Mouse (Mus musculus) kidney, embryonic 16.5 days (tissue): ENCODE results near the gene Etl4. TPM values are rescaled to one million over a fixed set of nuclear protein-coding genes. Genes with fewer than 3 reads are reported as not detected.
A peak's percentile ranks its signal among the peaks of the same experiment; 100 is the strongest.
"Not testable (repeated sequence)": the region's sequence is repeated elsewhere in the genome, so short reads cannot be mapped to it uniquely, and the experiment has no call there.

Source experiments
- ATAC-seq: fragments of 200-750 bp; cut with Nextera tagmentation; 2 replicates; pipeline ENCODE4 v1.8.0; 2017; ENCODE audit warnings: moderate TSS enrichment; ENCODE audit not compliant: low FRiP score, low TSS enrichment
- H3K27ac ChIP-seq: fragments of 300-500 bp; sonication (generic); 2 replicates; pipeline ENCODE4 v1.5.1; 2014; ENCODE audit warnings: low read length
- H3K27me3 ChIP-seq: fragments of 300-500 bp; sonication (generic); 2 replicates; pipeline ENCODE4 v1.6.1; 2014; ENCODE audit warnings: low read length, control low read depth, mixed read lengths; ENCODE audit not compliant: insufficient read depth
- H3K36me3 ChIP-seq: fragments of 300-500 bp; sonication (generic); 2 replicates; pipeline ENCODE4 v1.6.1; 2014; ENCODE audit warnings: low read length, control low read depth, mixed read lengths; ENCODE audit not compliant: insufficient read depth
- H3K4me1 ChIP-seq: fragments of 300-500 bp; sonication (generic); 2 replicates; pipeline ENCODE4 v1.6.1; 2014; ENCODE audit warnings: low read length, control low read depth, mixed read lengths; ENCODE audit not compliant: insufficient read depth
- H3K4me2 ChIP-seq: fragments of 300-500 bp; sonication (generic); replicated peaks from 2 replicates; pipeline ENCODE4 v1.6.1; 2014; ENCODE audit warnings: low read depth, low read length
- H3K4me3 ChIP-seq: fragments of 300-500 bp; sonication (generic); 2 replicates; pipeline ENCODE4 v1.5.1; 2014; ENCODE audit warnings: mild to moderate bottlenecking, low read length
- H3K9ac ChIP-seq: fragments of 300-500 bp; sonication (generic); replicated peaks from 2 replicates; pipeline ENCODE4 v1.6.1; 2014; ENCODE audit warnings: low read length
- H3K9me3 ChIP-seq: fragments of 300-500 bp; sonication (generic); 2 replicates; pipeline ENCODE4 v1.6.1; 2016; ENCODE audit warnings: low read length, control low read depth
- WGBS: fragments of 180-500 bp; shearing (Covaris S2); extraction: QIAGEN DNeasy Blood & Tissue Kit; methylation state at CpG from one replicate; pipeline ENCODE4 v1.1.7; 2014; 5-methylcytosine and 5-hydroxymethylcytosine counted together
- polyA plus RNA-seq: library from polyadenylated mRNA; unstranded; fragments of >200 nt; fragmentation: Nextera tagmentation; extraction: Ambion mirVana; gene quantifications from 2 replicates; pipeline ENCODE4 v1.2.1, GENCODE M21; 2015

Gene Etl4
- polyA plus RNA-seq, 1 experiment from 2014 or later, result 56.8 TPM

DNA sequence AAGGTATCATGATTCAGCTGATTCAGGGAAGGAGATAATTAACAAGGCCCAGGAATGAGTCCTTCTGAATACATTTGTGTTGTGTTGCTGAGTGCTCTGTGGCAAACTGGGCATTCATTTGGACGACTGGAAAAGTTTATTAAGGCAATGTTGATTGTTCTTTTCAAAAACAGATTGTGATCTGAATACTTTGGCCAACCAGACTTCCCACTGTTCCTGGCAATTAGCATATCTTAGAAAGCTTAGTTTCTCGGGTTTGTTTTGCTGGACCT, 745.7 kb downstream of the Etl4 start:
- H3K4me1 ChIP-seq, result peaks cover 14% of the 10 kb centered on the region; the same call in 1 of the 2 replicates
- no peaks in the 10 kb centered on the region for H3K27me3 ChIP-seq
- no peak overlapping the region for H3K4me2 ChIP-seq
- H3K36me3 ChIP-seq, result no peaks in the 10 kb centered on the region
- H3K4me3 ChIP-seq, result no peak overlapping the region
- H3K9ac ChIP-seq, result no peak overlapping the region
- 29% methylated on average over 2 of the region's 2 CpGs for WGBS
- ATAC-seq, result no peak
- H3K27ac ChIP-seq, result no peak overlapping the region; the same call in 1 of the 2 replicates
- no peaks in the 10 kb centered on the region for H3K9me3 ChIP-seq

DNA sequence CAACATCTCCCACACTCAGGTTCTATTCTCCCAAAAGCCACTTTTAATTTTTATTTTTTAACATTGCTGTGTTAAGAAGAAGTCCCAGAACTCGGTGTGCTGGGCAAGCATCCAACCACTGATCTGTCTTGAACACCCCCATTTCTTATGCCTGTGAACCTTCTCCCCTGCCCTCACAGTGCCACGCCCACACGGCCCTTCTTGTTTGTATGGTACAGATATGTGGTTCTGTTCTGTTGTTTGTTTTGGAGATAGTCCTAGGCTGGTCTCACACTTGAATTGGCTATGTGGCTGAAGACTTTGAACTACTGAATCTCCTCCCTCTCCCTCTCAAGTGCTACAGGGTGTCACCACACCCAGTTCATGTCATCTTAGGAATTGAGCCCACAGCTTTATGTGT, 748.3 kb downstream of the Etl4 start:
- no peak overlapping the region for H3K9ac ChIP-seq
- ATAC-seq, result no peak
- 72% methylated on average over 3 of the region's 3 CpGs for WGBS
- H3K4me1 ChIP-seq, result peaks cover 14% of the 10 kb centered on the region; the same call in 1 of the 2 replicates
- H3K9me3 ChIP-seq, result no peaks in the 10 kb centered on the region
- H3K4me3 ChIP-seq, result no peak overlapping the region
- H3K4me2 ChIP-seq, result no peak overlapping the region
- H3K36me3 ChIP-seq, result peaks cover 10% of the 10 kb centered on the region
- no peaks in the 10 kb centered on the region for H3K27me3 ChIP-seq
- H3K27ac ChIP-seq, result no peak overlapping the region

DNA sequence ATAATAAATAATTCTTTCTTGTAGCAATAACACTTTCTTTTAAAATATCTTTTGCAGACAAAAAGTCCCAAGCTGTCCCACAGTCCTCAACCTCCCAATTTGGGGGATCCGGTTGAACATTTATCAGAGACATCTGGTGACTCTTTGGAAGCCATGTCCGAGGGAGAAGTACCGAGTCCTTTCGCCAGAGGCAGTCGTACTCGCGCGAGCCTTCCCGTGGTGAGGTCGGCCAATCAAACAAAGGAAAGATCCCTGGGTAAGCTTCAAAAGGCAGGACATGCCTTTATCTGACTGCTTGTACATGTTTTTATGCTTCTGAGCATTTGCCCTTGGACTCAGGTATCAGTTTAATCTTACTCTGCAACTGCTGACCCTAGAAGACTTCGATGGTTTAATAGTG, 752.3 kb downstream of the Etl4 start:
- no peak overlapping the region for H3K27ac ChIP-seq
- no peak for ATAC-seq
- H3K4me3 ChIP-seq, result no peak overlapping the region
- H3K4me1 ChIP-seq, result peaks cover 7% of the 10 kb centered on the region; the same call in 1 of the 2 replicates
- H3K9ac ChIP-seq, result no peak overlapping the region
- no peaks in the 10 kb centered on the region for H3K27me3 ChIP-seq
- H3K4me2 ChIP-seq, result no peak overlapping the region
- H3K9me3 ChIP-seq, result no peaks in the 10 kb centered on the region
- peaks cover 11% of the 10 kb centered on the region for H3K36me3 ChIP-seq
- 90% methylated on average over 11 of the region's 11 CpGs for WGBS

DNA sequence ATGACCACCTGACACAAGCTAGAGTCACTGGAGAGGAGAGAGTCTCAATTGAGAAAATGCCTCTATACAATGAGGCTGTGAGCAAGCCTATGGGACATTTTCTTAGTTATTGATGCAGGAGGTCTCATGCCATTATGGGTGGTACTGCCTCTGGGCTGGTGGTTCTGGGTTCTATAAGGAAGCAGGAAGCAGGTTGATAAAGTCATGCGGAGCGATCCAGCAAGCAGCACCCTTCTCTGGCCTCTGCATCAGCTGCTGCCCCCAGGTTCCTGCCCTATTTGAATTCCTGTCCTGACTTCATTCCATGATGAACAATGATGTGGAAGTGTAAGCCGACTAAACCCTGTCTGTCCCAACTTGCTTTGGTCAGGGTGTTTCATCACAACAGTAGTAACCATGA, 753.1 kb downstream of the Etl4 start:
- peaks cover 7% of the 10 kb centered on the region; the same call in 1 of the 2 replicates for H3K4me1 ChIP-seq
- no peak overlapping the region for H3K27ac ChIP-seq
- no peak overlapping the region for H3K9ac ChIP-seq
- H3K4me3 ChIP-seq, result no peak overlapping the region
- WGBS, result 84% methylated on average over 3 of the region's 3 CpGs
- H3K9me3 ChIP-seq, result no peaks in the 10 kb centered on the region
- no peak overlapping the region for H3K4me2 ChIP-seq
- ATAC-seq, result no peak
- H3K36me3 ChIP-seq, result peaks cover 11% of the 10 kb centered on the region
- no peaks in the 10 kb centered on the region for H3K27me3 ChIP-seq

DNA sequence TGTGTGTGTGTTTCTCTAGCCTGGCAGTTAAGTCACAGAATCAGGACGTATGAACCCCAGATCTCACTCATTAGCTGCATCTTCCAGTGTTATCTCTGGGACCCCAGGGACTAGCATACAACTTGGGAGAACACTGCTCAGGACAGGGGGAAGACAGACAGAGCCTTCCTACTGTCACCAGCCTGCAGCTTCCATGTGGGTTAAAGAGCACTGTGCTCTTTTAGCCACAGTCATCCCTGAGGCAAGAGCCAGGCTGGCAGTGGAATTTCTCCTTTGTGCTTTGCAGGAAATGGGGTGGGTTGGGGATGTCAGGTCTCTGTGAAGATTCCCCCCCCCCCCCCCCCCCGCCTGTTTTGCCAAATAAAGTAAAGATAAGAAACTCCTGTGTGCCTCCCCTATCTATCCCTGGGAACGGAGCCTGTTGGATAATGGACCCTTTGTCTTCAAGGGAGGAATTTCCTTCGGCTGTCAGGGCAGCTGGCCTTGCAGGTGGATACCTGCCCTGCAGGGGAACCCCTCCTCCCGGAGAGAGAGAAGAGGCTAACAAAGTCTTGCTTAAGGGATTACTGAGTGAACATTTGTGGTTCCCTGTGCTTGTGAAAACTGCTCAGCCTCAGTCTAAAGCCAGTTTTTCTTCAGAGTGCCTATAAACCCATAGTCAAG, 755.9 kb downstream of the Etl4 start:
- H3K27ac ChIP-seq, result peak overlapping the region; percentile 35; the same call in 1 of the 2 replicates

DNA sequence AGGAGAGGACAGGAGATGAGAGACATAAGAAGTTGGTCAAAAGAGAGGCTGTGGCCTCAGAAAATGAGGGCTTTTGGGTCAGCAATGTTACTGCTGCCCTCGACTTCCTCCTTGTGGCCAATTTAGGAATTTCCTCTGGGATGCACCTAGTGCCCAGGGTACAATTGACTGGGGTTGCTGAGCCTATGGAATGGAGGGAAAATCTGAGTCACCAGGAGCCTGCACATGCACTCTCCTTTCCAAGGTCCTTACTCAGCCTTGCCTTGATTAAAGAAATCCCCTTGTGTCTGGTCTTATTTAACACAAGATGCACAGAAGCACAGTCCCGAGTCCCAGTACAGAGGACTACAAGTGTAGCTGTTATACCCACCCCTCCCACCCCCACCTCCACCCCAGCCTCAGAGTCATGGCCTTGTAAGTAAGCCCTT, 756.5 kb downstream of the Etl4 start:
- Histone ChIP-seq H3K4me3 (no peak overlapping the region), H3K4me1 (peaks cover 7% of the 10 kb centered on the region; the same call in 1 of the 2 replicates), H3K27ac (no peak overlapping the region), H3K9me3 (no peaks in the 10 kb centered on the region), H3K36me3 (peaks cover 19% of the 10 kb centered on the region), H3K9ac (no peak overlapping the region), H3K27me3 (no peaks in the 10 kb centered on the region), H3K4me2 (no peak overlapping the region)
- ATAC-seq, result peak; percentile 77
- WGBS, result 45% methylated on average over 2 of the region's 2 CpGs

More for the DNA sequence above, 755.9 kb downstream of the Etl4 start:
- no peaks in the 10 kb centered on the region for H3K27me3 ChIP-seq
- H3K4me2 ChIP-seq, result no peak overlapping the region
- no peak overlapping the region for H3K4me3 ChIP-seq
- peaks cover 7% of the 10 kb centered on the region; the same call in 1 of the 2 replicates for H3K4me1 ChIP-seq
- peaks cover 19% of the 10 kb centered on the region for H3K36me3 ChIP-seq
- H3K9ac ChIP-seq, result 0 out of 2 replicates have a peak overlapping the region, but pooled peaks have one; percentile 14
- peak; percentile 55; the same call in 1 of the 2 replicates for ATAC-seq
- 48% methylated on average over 4 of the region's 5 CpGs for WGBS
- H3K9me3 ChIP-seq, result no peaks in the 10 kb centered on the region

DNA sequence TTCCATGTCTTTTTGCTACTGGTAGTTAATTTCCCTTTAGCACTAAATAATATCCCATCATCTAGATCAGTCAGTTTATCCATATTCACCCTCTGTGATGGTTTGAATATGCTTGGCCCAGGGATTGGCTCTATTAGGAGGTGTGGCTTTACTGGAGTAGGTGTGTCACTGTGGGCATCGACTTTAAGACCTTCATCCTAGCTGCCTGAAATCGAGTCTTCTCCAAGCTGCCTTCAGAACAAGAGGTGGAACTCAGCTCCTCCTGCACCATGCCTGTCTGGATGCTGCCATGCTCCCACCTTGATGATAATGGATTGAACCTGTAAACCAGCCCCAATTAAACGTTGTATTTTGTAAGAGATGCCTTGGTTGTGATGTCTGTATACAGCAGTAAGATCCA, 758.3 kb downstream of the Etl4 start:
- Histone ChIP-seq H3K9ac (no peak overlapping the region), H3K36me3 (peaks cover 9% of the 10 kb centered on the region; the same call in 1 of the 2 replicates), H3K4me1 (peaks cover 7% of the 10 kb centered on the region; the same call in 1 of the 2 replicates), H3K4me2 (no peak overlapping the region), H3K27ac (no peak overlapping the region), H3K9me3 (no peaks in the 10 kb centered on the region), H3K27me3 (no peaks in the 10 kb centered on the region), H3K4me3 (no peak overlapping the region)
- 87% methylated on average over 3 of the region's 3 CpGs for WGBS
- ATAC-seq, result no peak

DNA sequence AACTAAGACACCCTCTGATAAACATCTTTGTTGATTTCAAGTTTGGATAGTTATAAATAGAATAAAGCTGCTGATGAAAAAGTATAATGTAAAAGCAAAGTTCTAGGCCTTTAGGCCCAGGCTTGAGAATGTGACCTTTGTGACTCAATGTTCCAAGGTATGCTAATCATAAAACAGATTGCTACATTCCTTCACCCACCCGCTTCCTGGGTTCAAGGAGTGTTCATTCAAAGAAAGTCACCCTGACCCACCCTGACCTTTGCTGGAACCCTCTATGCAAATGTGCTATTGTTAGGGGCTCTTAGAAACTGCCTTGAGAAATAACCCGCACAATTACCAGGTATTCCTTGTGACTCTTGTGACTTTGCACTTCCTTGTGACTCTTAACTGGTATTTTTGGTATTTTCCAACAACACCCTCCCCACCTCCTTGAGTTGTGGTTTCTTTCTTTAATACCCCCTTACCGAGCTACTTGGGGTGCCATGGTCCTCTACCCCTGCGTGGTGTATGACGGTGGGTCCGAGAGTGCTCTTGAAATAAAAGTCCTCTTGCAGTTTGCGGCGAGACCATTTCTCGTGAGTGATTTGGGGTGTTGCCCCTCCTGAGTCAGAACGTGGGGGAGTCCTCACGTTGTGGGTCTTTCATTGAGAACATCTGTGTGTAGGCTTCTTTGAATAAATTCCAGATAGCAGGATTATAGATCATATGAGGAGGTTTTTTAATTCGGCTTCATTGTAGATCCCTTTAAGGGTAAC, 758.9 kb downstream of the Etl4 start:
- not testable (repeated sequence) for H3K4me3 ChIP-seq, H3K4me2 ChIP-seq, H3K9ac ChIP-seq, H3K27ac ChIP-seq, H3K27me3 ChIP-seq, H3K36me3 ChIP-seq, ATAC-seq, H3K4me1 ChIP-seq, H3K9me3 ChIP-seq
- WGBS, result 85% methylated on average over 12 of the region's 12 CpGs

DNA sequence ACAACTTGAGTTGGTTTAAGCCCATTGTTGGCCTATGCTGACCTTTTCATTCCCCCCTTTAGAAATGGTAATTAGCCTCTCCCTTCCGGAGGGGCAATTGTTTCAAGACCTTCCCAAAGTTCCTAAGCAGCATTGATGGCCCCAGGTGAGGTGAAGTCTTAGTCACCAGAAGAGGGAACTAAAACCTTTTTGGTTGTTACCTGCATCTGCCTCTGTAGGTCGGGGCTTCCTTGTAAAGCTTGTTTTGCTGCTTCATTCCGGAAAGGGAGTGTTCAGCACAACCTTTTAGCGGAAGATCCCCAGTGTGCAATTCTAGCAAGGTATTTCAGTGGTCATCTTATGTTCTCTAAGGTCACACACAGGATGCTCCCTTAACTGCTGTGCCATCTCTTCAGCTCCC, 759.8 kb downstream of the Etl4 start:
- Histone ChIP-seq H3K27ac (no peak overlapping the region), H3K27me3 (no peaks in the 10 kb centered on the region), H3K4me2 (no peak overlapping the region), H3K4me1 (peaks cover 7% of the 10 kb centered on the region; the same call in 1 of the 2 replicates), H3K9ac (no peak overlapping the region), H3K4me3 (no peak overlapping the region), H3K36me3 (peaks cover 8% of the 10 kb centered on the region; the same call in 1 of the 2 replicates), H3K9me3 (no peaks in the 10 kb centered on the region)
- 75% methylated on average over 4 of the region's 4 CpGs for WGBS
- ATAC-seq, result no peak
